Mouse (Mus musculus): Measurements from ENCODE around the gene Retreg1. TPM values are rescaled to one million over a fixed set of nuclear protein-coding genes. Genes with fewer than 3 reads are reported as not detected.
A peak's percentile ranks its signal among the peaks of the same experiment; 100 is the strongest.

The Retreg1 gene
- polyA plus RNA-seq, 1 experiment from 2014 or later: 13.4 TPM

DNA sequence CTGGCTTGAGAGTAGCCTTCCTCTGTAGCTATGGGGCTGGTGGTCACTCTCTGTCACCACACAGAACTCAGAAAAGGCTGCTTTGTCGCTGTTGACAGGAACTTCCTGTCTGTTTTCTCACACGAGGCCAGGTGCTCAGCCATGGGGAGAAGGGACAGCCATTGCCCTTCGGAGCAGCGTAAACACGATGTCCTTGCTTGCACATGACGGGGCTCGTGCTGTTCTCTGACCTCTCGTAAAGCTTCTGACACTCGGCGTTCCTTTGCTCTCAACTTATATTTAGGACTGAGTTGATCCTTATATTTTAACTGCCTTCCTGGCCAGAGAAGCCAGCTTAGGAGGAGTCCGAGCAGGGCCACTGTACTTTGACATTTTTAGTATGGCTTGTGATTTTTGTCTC, 86.5 kb downstream of the Retreg1 start:
- 56% methylated on average over 11 of the region's 11 CpGs for whole genome bisulfite sequencing
- Histone ChIP-seq H3K9me3 (ENCODE audit: control insufficient read depth, low read length) (no peaks in the 10 kb centered on the region), H3K27me3 (replicated peaks; ENCODE audit: control insufficient read depth, insufficient read depth, low read length) (no peaks in the 10 kb centered on the region), H3K4me2 (ENCODE audit: low read depth, low read length) (no peak overlapping the region), H3K4me3 (ENCODE audit: low read length) (no peak overlapping the region), H3K27ac (ENCODE audit: low read length) (no peak overlapping the region), H3K9ac (ENCODE audit: low read depth, low read length) (no peak overlapping the region), H3K4me1 (ENCODE audit: control insufficient read depth, insufficient read depth, low read length) (peaks cover 7% of the 10 kb centered on the region; the same call in 1 of the 2 replicates), H3K36me3 (ENCODE audit: control insufficient read depth, insufficient read depth, low read length) (no peaks in the 10 kb centered on the region)
- ATAC-seq: no peak

DNA sequence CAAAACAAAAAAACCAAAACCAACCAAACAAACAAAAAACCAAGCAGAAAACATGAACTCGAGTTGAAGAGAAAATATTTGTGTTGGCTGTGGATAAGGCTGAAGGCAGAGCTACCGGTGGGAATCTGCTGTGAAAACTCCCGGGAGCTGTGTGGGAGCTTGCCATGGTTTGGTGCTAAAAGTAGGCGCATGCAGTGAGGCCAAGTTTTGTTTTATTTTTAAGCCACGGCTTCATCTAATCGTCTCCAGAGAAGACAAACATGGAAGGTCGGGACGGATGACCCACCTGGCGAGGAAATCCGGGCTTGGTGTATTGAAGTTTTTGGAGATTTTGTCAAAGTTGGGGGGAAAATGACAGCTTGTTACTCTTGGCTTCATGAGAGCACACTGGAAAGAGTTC, 87.0 kb downstream of the Retreg1 start:
- Histone ChIP-seq H3K4me2 (ENCODE audit: low read depth, low read length) (no peak overlapping the region), H3K36me3 (ENCODE audit: control insufficient read depth, insufficient read depth, low read length) (no peaks in the 10 kb centered on the region), H3K9ac (ENCODE audit: low read depth, low read length) (no peak overlapping the region), H3K27ac (ENCODE audit: low read length) (no peak overlapping the region), H3K4me1 (ENCODE audit: control insufficient read depth, insufficient read depth, low read length) (peaks cover 7% of the 10 kb centered on the region; the same call in 1 of the 2 replicates), H3K27me3 (replicated peaks; ENCODE audit: control insufficient read depth, insufficient read depth, low read length) (no peaks in the 10 kb centered on the region), H3K4me3 (ENCODE audit: low read length) (no peak overlapping the region), H3K9me3 (ENCODE audit: control insufficient read depth, low read length) (no peaks in the 10 kb centered on the region)
- 81% methylated on average over 10 of the region's 10 CpGs for WGBS
- no peak for ATAC-seq

DNA sequence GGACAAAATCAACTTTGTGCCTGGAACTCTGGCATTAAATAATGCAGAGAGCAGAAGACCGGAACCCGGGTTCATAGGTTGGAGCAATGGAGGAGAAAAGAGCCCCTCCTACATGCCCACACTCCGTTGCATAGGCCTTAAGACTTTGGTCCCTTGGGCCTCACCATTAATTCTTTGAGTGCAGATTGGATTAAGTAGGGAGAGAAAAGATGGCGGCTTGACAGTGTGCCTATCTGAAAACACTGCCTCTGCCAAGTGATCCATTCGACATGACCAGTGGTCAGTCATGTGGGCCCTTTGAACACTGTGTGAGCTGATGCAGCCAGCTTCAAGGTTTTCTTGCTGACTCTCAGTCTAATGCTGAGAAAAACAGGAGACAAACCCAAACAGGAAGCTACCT, 87.7 kb downstream of the Retreg1 start:
- H3K27me3 ChIP-seq (replicated peaks; ENCODE audit: control insufficient read depth, insufficient read depth, low read length): no peaks in the 10 kb centered on the region
- no peak overlapping the region for H3K4me3 ChIP-seq (ENCODE audit: low read length)
- H3K36me3 ChIP-seq (ENCODE audit: control insufficient read depth, insufficient read depth, low read length): no peaks in the 10 kb centered on the region
- 87% methylated on average over 5 of the region's 5 CpGs for WGBS
- peaks cover 7% of the 10 kb centered on the region; the same call in 1 of the 2 replicates for H3K4me1 ChIP-seq (ENCODE audit: control insufficient read depth, insufficient read depth, low read length)
- H3K4me2 ChIP-seq (ENCODE audit: low read depth, low read length): no peak overlapping the region
- H3K9me3 ChIP-seq (ENCODE audit: control insufficient read depth, low read length): no peaks in the 10 kb centered on the region
- no peak for ATAC-seq
- H3K27ac ChIP-seq (ENCODE audit: low read length): no peak overlapping the region
- H3K9ac ChIP-seq (ENCODE audit: low read depth, low read length): no peak overlapping the region

DNA sequence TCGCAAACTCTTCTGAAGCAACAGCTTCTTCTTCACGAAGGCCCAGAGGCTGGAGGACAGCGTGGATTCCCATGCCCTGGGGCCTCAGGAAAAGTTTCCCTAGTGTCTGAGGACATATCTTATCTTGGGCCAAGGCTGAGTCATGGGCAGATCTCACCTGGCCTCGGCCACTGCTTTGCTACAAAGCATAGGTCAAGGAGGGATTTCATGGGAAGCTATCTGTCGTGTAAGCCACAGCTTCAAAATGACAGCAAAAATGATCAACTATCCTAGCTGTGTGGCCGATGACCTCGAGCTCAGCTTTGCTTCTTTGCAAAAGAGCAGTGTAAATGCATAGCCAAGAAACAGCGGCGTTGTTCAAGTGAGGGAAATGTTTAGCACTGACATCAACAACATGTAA, 89.5 kb downstream of the Retreg1 start:
- no peaks in the 10 kb centered on the region for H3K27me3 ChIP-seq (replicated peaks; ENCODE audit: control insufficient read depth, insufficient read depth, low read length)
- no peaks in the 10 kb centered on the region for H3K9me3 ChIP-seq (ENCODE audit: control insufficient read depth, low read length)
- peaks cover 7% of the 10 kb centered on the region; the same call in 1 of the 2 replicates for H3K4me1 ChIP-seq (ENCODE audit: control insufficient read depth, insufficient read depth, low read length)
- peak; percentile 47 for ATAC-seq
- no peak overlapping the region for H3K4me3 ChIP-seq (ENCODE audit: low read length)
- WGBS: 63% methylated on average over 9 of the region's 9 CpGs
- 0 out of 2 replicates have a peak overlapping the region, but pooled peaks have one; percentile 42 for H3K4me2 ChIP-seq (ENCODE audit: low read depth, low read length)
- H3K27ac ChIP-seq (ENCODE audit: low read length): peak overlapping the region; percentile 90
- H3K36me3 ChIP-seq (ENCODE audit: control insufficient read depth, insufficient read depth, low read length): no peaks in the 10 kb centered on the region
- no peak overlapping the region for H3K9ac ChIP-seq (ENCODE audit: low read depth, low read length)

DNA sequence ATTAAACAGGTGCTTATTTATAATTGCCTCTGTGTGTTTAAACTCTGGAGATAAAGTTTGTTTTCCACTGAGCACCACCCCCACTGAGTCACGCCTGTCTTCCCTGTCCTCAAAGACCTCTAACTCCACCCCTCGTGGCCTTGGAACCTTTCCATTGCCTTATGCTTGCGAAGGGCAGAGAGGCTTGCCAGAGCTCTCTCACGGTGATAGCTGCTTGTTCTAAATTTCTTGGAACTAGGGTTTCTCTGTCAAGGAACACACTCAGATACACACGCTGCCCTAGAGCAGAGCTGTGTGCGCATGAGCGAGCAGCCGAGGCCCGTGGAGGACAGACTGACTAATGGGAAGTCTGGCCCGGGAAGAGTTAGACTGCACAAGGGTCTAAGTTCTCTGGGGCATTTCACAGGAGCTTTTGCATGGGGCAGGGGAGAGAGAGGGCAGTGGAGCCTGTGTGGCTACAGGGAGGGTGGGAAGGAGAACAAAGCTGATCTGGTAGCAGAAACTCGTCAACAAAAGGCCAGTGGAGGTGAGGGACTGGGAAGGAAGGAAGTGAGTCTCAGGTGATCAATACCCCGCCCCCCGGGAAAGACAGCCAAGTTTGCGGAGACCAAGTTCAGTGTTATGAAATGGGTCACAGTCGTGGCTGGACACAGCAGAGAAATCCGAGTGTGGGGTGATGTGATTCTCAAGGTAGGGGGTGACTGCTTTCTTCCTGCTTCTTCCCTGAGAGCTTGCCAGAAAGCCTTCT, 90.1 kb downstream of the Retreg1 start:
- Histone ChIP-seq H3K4me3 (ENCODE audit: low read length) (no peak overlapping the region; the same call in 1 of the 2 replicates), H3K27ac (ENCODE audit: low read length) (peak overlapping the region; percentile 90), H3K27me3 (replicated peaks; ENCODE audit: control insufficient read depth, insufficient read depth, low read length) (no peaks in the 10 kb centered on the region), H3K4me2 (ENCODE audit: low read depth, low read length) (peak overlapping the region; percentile 42), H3K36me3 (ENCODE audit: control insufficient read depth, insufficient read depth, low read length) (no peaks in the 10 kb centered on the region), H3K9ac (ENCODE audit: low read depth, low read length) (peak overlapping the region; percentile 48), H3K4me1 (ENCODE audit: control insufficient read depth, insufficient read depth, low read length) (peaks cover 7% of the 10 kb centered on the region; the same call in 1 of the 2 replicates), H3K9me3 (ENCODE audit: control insufficient read depth, low read length) (no peaks in the 10 kb centered on the region)
- 45% methylated on average over 16 of the region's 16 CpGs for WGBS
- ATAC-seq: peak; percentile 87

DNA sequence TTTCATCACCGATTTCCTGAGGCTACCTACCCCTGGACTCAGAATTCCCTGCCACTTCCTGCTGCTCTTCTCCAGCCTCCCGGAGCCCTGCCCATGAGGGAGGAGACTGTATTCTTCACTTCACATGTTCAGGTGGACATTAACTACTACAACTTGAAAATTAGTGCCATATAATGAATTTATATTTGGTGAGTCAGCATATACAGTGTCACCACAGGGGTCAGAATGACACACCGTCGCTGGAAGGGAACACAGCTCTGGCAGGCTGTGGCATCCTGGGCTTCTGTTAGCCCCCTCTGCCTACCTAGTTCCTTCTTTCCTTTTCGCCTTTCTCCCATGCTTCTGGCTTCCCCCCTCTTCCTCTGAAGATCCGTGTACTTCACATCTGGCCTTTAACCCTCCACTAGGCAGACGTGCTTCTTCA, 90.7 kb downstream of the Retreg1 start:
- H3K27ac ChIP-seq (ENCODE audit: low read length): peak overlapping the region; percentile 90

DNA sequence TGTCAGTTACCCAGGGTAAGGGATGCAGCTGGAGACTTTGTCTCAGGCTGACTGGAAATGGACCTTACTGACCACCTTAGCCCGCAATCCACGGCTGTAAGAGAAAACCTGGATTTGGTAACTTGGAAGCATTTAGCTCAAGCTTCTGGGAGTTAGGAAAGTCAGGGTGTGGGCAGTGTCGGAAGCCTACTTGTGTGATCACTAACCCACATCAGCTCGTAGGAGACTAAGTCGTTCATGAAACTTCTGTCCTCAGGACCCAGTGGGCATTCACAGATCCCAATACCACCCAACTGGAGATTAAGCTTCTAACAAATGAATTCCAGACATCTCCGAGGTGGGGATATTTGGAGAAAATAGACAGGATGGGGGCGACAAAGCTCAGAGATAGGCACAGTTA, 91.4 kb downstream of the Retreg1 start:
- 91% methylated on average over 7 of the region's 7 CpGs for WGBS
- Histone ChIP-seq H3K9ac (ENCODE audit: low read depth, low read length) (no peak overlapping the region), H3K4me1 (ENCODE audit: control insufficient read depth, insufficient read depth, low read length) (peaks cover 7% of the 10 kb centered on the region; the same call in 1 of the 2 replicates), H3K4me2 (ENCODE audit: low read depth, low read length) (no peak overlapping the region), H3K27ac (ENCODE audit: low read length) (no peak overlapping the region), H3K4me3 (ENCODE audit: low read length) (no peak overlapping the region), H3K9me3 (ENCODE audit: control insufficient read depth, low read length) (no peaks in the 10 kb centered on the region), H3K27me3 (replicated peaks; ENCODE audit: control insufficient read depth, insufficient read depth, low read length) (no peaks in the 10 kb centered on the region), H3K36me3 (ENCODE audit: control insufficient read depth, insufficient read depth, low read length) (no peaks in the 10 kb centered on the region)
- ATAC-seq: no peak

More for the DNA sequence above, 90.7 kb downstream of the Retreg1 start:
- H3K27me3 ChIP-seq (replicated peaks; ENCODE audit: control insufficient read depth, insufficient read depth, low read length): no peaks in the 10 kb centered on the region
- H3K4me2 ChIP-seq (ENCODE audit: low read depth, low read length): peak overlapping the region; percentile 42
- peak; percentile 75 for ATAC-seq
- no peak overlapping the region; the same call in 1 of the 2 replicates for H3K4me3 ChIP-seq (ENCODE audit: low read length)
- no peaks in the 10 kb centered on the region for H3K36me3 ChIP-seq (ENCODE audit: control insufficient read depth, insufficient read depth, low read length)
- peaks cover 7% of the 10 kb centered on the region; the same call in 1 of the 2 replicates for H3K4me1 ChIP-seq (ENCODE audit: control insufficient read depth, insufficient read depth, low read length)
- no peaks in the 10 kb centered on the region for H3K9me3 ChIP-seq (ENCODE audit: control insufficient read depth, low read length)
- WGBS: 55% methylated on average over 7 of the region's 7 CpGs
- peak overlapping the region; percentile 48; the same call in 1 of the 2 replicates for H3K9ac ChIP-seq (ENCODE audit: low read depth, low read length)

DNA sequence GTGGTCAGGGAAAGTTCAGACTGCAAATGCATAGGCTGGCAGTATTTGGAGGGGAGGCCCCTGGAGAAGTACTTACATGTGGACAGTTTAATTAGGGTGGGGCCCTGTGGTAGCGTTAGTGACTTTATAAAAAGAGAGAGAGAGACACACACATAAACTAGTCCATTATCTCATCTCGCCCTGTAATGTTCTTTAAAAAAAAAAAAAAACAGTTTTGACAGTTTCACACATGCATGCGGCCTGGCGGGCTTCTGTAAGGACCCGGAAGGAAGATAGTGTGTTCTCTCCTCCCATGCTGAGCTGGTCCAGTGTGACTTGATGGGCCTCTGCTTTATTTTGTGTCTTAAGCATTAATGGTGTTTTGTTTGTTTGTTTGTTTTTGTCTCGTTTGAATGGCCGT, 95.5 kb downstream of the Retreg1 start:
- Histone ChIP-seq H3K9me3 (ENCODE audit: control insufficient read depth, low read length) (no peaks in the 10 kb centered on the region), H3K4me1 (ENCODE audit: control insufficient read depth, insufficient read depth, low read length) (peaks cover 5% of the 10 kb centered on the region; the same call in 1 of the 2 replicates), H3K9ac (ENCODE audit: low read depth, low read length) (no peak overlapping the region), H3K27me3 (replicated peaks; ENCODE audit: control insufficient read depth, insufficient read depth, low read length) (no peaks in the 10 kb centered on the region), H3K4me2 (ENCODE audit: low read depth, low read length) (no peak overlapping the region), H3K27ac (ENCODE audit: low read length) (no peak overlapping the region), H3K36me3 (ENCODE audit: control insufficient read depth, insufficient read depth, low read length) (no peaks in the 10 kb centered on the region), H3K4me3 (ENCODE audit: low read length) (no peak overlapping the region)
- 86% methylated on average over 7 of the region's 7 CpGs for WGBS
- ATAC-seq: no peak

DNA sequence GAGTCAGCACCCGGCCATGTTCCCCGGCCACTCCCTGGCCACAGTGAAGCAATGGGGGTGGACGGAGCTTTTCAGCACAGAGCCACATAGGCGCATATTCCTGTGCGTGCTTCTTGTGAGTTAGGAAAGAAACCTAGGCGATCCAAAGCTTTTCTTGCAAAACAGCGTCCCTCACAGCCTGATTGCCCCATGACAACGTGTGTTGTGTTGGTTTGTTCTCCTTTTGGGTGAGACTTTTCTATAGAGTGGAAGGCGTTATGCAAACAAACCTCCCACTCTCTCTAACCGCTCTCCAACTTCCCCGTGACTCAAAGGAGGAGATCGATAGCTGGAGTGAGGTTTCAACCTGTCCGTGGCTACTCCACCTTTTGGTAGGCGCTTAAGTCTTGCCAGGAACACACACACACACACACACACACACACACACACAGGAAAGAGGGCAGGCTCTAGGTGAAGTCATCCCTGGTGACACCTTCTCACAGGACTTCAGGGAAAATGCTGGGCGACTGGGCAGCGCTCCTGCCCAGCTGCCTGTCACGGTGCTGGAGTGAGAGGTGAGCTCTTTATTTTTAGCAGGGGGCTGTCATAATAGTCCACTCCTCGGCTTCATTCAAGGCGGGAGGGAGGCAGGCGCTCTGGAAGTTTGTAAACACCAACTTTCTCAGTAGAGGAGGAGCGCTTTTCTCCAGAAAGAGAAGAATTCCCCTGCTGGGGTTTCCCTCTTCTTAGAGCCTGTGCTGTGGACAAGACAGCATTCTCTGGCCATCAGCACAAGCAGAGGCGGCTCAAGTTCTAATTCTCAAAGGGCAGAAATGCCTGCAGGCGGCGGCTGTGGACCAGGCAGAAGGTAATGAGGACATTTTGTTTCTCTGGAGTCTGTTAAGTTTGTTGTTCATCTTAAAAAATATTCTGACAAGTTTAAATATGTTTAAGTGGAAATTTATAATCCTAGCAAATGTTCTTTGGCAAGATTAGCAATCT, 97.7 kb downstream of the Retreg1 start:
- H3K36me3 ChIP-seq (ENCODE audit: control insufficient read depth, insufficient read depth, low read length): no peaks in the 10 kb centered on the region
- peak overlapping the region; percentile 38 for H3K4me3 ChIP-seq (ENCODE audit: low read length)
- 24% methylated on average over 24 of the region's 24 CpGs for WGBS
- H3K27ac ChIP-seq (ENCODE audit: low read length): no peak overlapping the region
- peak overlapping the region; percentile 56 for H3K9ac ChIP-seq (ENCODE audit: low read depth, low read length)
- H3K4me1 ChIP-seq (ENCODE audit: control insufficient read depth, insufficient read depth, low read length): peaks cover 3% of the 10 kb centered on the region; the same call in 1 of the 2 replicates
- H3K9me3 ChIP-seq (ENCODE audit: control insufficient read depth, low read length): no peaks in the 10 kb centered on the region
- peak; percentile 61 for ATAC-seq
- H3K4me2 ChIP-seq (ENCODE audit: low read depth, low read length): peak overlapping the region; percentile 49
- no peaks in the 10 kb centered on the region for H3K27me3 ChIP-seq (replicated peaks; ENCODE audit: control insufficient read depth, insufficient read depth, low read length)
